Mouse (Mus musculus) ovary, postnatal 10 days (tissue): ENCODE measurements at regions not wholly inside any gene's neighbourhood (a gene's known extent, or its start where the extent isn't known, plus 50 kb on each side); places are given as distances from the start of the nearest gene placed in this dataset.

Experiments
- DNase-seq: peaks from one replicate; pipeline ENCODE4 v3.0.0; 2022; ENCODE audit warnings: low spot score

GRCm38 (mm10) chr7:68579666-68580065 lies 169.4 kb downstream of the Arrdc4 start:
- peak; percentile 76 for DNase-seq

- DNase-seq, result no peak
Observed at GRCm38 (mm10) chr7:68579216-68579615, 169.8 kb downstream of the Arrdc4 start.

GRCm38 (mm10) chr7:68571315-68571714 lies 177.7 kb downstream of the Arrdc4 start:
- DNase-seq, result no peak

GRCm38 (mm10) chr7:68568127-68568510 lies 180.9 kb downstream of the Arrdc4 start:
- no peak for DNase-seq

GRCm38 (mm10) chr7:68567452-68568126 lies 181.5 kb downstream of the Arrdc4 start:
- DNase-seq, result no peak

- DNase-seq, result no peak
Observed at GRCm38 (mm10) chr7:68559440-68560343, 189.3 kb downstream of the Arrdc4 start.

- no peak for DNase-seq
Observed at GRCm38 (mm10) chr7:68550330-68550729, 198.7 kb downstream of the Arrdc4 start.

GRCm38 (mm10) chr7:68548176-68548575 lies 200.9 kb downstream of the Arrdc4 start:
- no peak for DNase-seq

GRCm38 (mm10) chr7:68544136-68544535 lies 204.9 kb downstream of the Arrdc4 start:
- DNase-seq, result no peak

GRCm38 (mm10) chr7:68509096-68509495 lies 235.5 kb downstream of the Fam169b start:
- DNase-seq, result no peak

GRCm38 (mm10) chr7:68491143-68491810 lies 217.6 kb downstream of the Fam169b start:
- no peak for DNase-seq

- DNase-seq, result no peak
Observed at GRCm38 (mm10) chr7:68486676-68487075, 213.0 kb downstream of the Fam169b start.

GRCm38 (mm10) chr7:68482553-68482952 lies 208.9 kb downstream of the Fam169b start:
- DNase-seq, result no peak

GRCm38 (mm10) chr7:68480770-68481169 lies 207.1 kb downstream of the Fam169b start:
- DNase-seq, result no peak

GRCm38 (mm10) chr7:68480336-68480735 lies 206.7 kb downstream of the Fam169b start:
- DNase-seq, result no peak

GRCm38 (mm10) chr7:68478044-68478443 lies 204.4 kb downstream of the Fam169b start:
- no peak for DNase-seq

GRCm38 (mm10) chr7:68472800-68473199 lies 199.2 kb downstream of the Fam169b start:
- no peak for DNase-seq

GRCm38 (mm10) chr7:68470983-68471382 lies 197.3 kb downstream of the Fam169b start:
- no peak for DNase-seq

GRCm38 (mm10) chr7:68468574-68468973 lies 194.9 kb downstream of the Fam169b start:
- no peak for DNase-seq

- no peak for DNase-seq
Observed at GRCm38 (mm10) chr7:68457842-68458241, 184.2 kb downstream of the Fam169b start.

- DNase-seq, result no peak
Observed at GRCm38 (mm10) chr7:68455451-68455850, 181.8 kb downstream of the Fam169b start.

- DNase-seq, result no peak
Observed at GRCm38 (mm10) chr7:68453028-68453692, 179.5 kb downstream of the Fam169b start.
